Mouse (Mus musculus) intestine, embryonic 15.5 days (tissue): ENCODE measurements around the gene Gm20388. TPM values are rescaled to one million over a fixed set of nuclear protein-coding genes. Genes with fewer than 3 reads are reported as not detected.
A peak's percentile ranks its signal among the peaks of the same experiment; 100 is the strongest.

Experiments used
- ATAC-seq: fragments of 200-750 bp; cut with Nextera tagmentation; 2 replicates; pipeline ENCODE4 v1.8.0; 2017; ENCODE audit warnings: moderate TSS enrichment, moderate library complexity
- H3K27ac ChIP-seq: fragments of 300-500 bp; sonication (generic); 2 replicates; pipeline ENCODE4 v1.5.1; 2015; ENCODE audit warnings: mild to moderate bottlenecking, inconsistent platforms
- H3K27me3 ChIP-seq: fragments of 300-500 bp; sonication (generic); replicated peaks from 2 replicates; pipeline ENCODE4 v1.6.1; 2015; ENCODE audit warnings: inconsistent platforms
- H3K36me3 ChIP-seq: fragments of 300-500 bp; sonication (generic); 2 replicates; pipeline ENCODE4 v1.6.1; 2015; ENCODE audit warnings: inconsistent platforms
- H3K4me1 ChIP-seq: fragments of 300-500 bp; sonication (generic); replicated peaks from 2 replicates; pipeline ENCODE4 v1.6.1; 2015; ENCODE audit warnings: inconsistent platforms
- H3K4me2 ChIP-seq: fragments of 300-500 bp; sonication (generic); replicated peaks from 2 replicates; pipeline ENCODE4 v1.6.1; 2015; ENCODE audit warnings: mild to moderate bottlenecking, inconsistent platforms
- H3K4me3 ChIP-seq: fragments of 300-500 bp; sonication (generic); replicated peaks from 2 replicates; pipeline ENCODE4 v1.5.1; 2015; ENCODE audit warnings: inconsistent platforms
- H3K9ac ChIP-seq: fragments of 300-500 bp; sonication (generic); 2 replicates; pipeline ENCODE4 v1.6.1; 2015; ENCODE audit warnings: inconsistent platforms
- H3K9me3 ChIP-seq: fragments of 300-500 bp; sonication (generic); 2 replicates; pipeline ENCODE4 v1.6.1; 2016; ENCODE audit warnings: inconsistent platforms
- WGBS: fragments of 180-500 bp; shearing (Covaris S2); methylation state at CpG from one replicate; pipeline ENCODE4 v1.1.7; 2015; 5-methylcytosine and 5-hydroxymethylcytosine counted together
- polyA plus RNA-seq: library from polyadenylated mRNA; unstranded; fragments of >200 nt; fragmentation: Nextera tagmentation; extraction: Ambion mirVana; gene quantifications from 2 replicates; pipeline ENCODE4 v1.2.1, GENCODE M21; 2015

The Gm20388 gene
- polyA plus RNA-seq, 1 experiment from 2014 or later = not detected

DNA sequence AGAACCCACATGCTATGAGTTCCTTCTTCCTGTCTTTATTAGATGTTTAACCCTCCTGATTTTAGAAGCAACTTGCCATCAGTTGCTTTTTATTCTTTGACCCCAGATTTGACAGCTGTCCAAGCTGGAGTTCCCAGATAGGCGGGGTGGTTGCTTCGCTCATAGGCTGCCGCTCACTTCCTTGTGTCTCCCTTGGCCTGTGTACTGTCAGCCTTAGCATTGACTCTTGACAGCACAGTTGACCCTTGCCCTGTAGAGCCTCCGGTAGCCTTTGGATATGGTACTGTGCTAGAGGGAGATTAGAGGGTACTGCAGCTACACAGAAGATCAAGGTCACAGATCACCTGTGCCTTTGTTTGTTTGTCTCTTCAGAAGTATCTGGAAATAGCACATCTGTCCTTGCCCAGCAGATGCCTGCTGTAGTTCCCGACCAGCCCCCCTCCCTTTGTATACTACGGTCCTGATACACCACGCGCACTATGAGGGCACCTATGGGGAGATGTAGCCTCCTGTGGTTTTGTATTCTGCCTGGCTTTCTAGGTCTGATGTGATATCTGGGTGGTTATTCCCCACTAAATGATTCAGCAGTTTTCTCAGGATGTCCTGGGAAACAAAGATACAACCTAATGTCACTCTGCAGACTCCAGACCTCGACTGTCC is 2494.6 kb downstream of the Gm20388 start:
- no peaks in the 10 kb centered on the region for H3K27me3 ChIP-seq
- WGBS = 75% methylated on average over 9 of the region's 9 CpGs
- peaks cover 83% of the 10 kb centered on the region for H3K36me3 ChIP-seq
- H3K4me1 ChIP-seq = no peaks in the 10 kb centered on the region
- peak; percentile 72 for ATAC-seq
- H3K27ac ChIP-seq = no peak overlapping the region
- H3K4me2 ChIP-seq = no peak overlapping the region
- no peak overlapping the region for H3K9ac ChIP-seq
- no peaks in the 10 kb centered on the region for H3K9me3 ChIP-seq
- no peak overlapping the region for H3K4me3 ChIP-seq

GRCm38 (mm10) chr8:122407678-122408077 is 2497.0 kb downstream of the Gm20388 start:
- Histone ChIP-seq H3K9me3 (no peaks in the 10 kb centered on the region), H3K9ac (no peak overlapping the region), H3K4me3 (no peak overlapping the region), H3K36me3 (peaks cover 84% of the 10 kb centered on the region), H3K4me2 (no peak overlapping the region), H3K27ac (no peak overlapping the region), H3K4me1 (no peaks in the 10 kb centered on the region), H3K27me3 (no peaks in the 10 kb centered on the region)
- ATAC-seq = no peak
- 94% methylated on average over 7 of the region's 7 CpGs for WGBS

- no peaks in the 10 kb centered on the region for H3K27me3 ChIP-seq
- no peak overlapping the region for H3K9ac ChIP-seq
- H3K27ac ChIP-seq = no peak overlapping the region
- H3K36me3 ChIP-seq = peaks cover 70% of the 10 kb centered on the region
- H3K4me2 ChIP-seq = no peak overlapping the region
- WGBS = 79% methylated on average over 9 of the region's 9 CpGs
- no peak for ATAC-seq
- no peaks in the 10 kb centered on the region for H3K9me3 ChIP-seq
- no peak overlapping the region for H3K4me3 ChIP-seq
- H3K4me1 ChIP-seq = no peaks in the 10 kb centered on the region
Observed at GRCm38 (mm10) chr8:122414311-122414710, 2503.7 kb downstream of the Gm20388 start.

DNA sequence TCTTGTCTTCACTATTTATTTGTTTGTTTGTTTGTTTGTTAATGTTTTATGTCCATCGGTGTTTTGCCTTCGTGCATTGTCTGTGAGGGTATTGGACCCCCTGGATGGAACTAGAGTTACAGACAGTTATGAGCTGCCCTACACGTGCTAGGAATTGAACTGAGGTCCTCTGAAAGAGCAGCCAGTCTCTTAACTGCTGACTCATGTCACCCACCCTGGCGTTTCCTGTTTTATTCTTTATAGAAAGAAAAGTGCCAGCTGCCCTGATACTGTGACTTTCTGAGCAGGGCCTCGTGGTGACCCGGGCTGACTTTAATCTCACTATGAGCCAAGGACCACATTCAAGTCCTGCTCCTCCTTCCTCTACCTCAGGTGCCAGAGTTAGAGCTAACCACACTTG is 2504.9 kb downstream of the Gm20388 start:
- Histone ChIP-seq H3K27me3 (no peaks in the 10 kb centered on the region), H3K9ac (no peak overlapping the region), H3K4me2 (no peak overlapping the region), H3K9me3 (no peaks in the 10 kb centered on the region), H3K4me3 (no peak overlapping the region), H3K36me3 (peaks cover 61% of the 10 kb centered on the region), H3K27ac (no peak overlapping the region), H3K4me1 (no peaks in the 10 kb centered on the region)
- no peak for ATAC-seq
- 86% methylated on average over 6 of the region's 6 CpGs for WGBS

DNA sequence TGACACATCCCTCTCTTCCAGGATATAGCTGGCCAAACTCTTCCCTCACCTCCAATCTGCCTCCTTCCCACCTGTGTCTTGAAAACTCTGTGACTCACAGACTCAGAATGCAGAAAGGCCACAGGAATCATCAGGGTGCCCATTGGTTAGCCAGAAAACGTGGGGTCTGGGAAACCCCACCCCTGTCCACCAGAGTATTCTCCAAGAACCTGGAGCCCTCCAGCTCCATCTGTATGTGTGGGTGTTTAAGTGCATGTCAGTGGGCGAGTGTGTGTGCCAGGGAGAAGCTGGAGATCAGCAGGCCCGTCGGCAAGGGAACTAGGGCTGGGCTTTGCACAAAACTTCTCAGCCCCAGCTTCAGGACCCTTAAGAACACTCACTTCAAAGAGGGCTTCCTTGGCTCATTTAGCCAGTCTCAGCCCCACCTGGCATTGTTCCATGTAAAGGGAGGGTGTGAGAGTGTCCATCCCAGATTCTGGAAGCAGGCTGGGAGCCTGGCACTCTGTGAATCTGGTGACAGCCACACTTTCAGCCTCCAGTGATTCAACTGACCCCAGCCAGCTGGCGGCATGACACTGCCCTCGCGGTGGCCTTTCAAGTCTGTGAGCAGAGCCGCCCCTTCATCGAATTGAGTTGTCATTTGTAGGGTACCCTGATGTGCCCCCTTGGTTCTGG is 2509.4 kb downstream of the Gm20388 start:
- Histone ChIP-seq H3K4me3 (no peak overlapping the region), H3K36me3 (peaks cover 22% of the 10 kb centered on the region), H3K4me2 (no peak overlapping the region), H3K4me1 (peaks cover 9% of the 10 kb centered on the region), H3K9me3 (no peaks in the 10 kb centered on the region), H3K9ac (no peak overlapping the region), H3K27ac (no peak overlapping the region), H3K27me3 (no peaks in the 10 kb centered on the region)
- 69% methylated on average over 9 of the region's 9 CpGs for WGBS
- no peak for ATAC-seq

DNA sequence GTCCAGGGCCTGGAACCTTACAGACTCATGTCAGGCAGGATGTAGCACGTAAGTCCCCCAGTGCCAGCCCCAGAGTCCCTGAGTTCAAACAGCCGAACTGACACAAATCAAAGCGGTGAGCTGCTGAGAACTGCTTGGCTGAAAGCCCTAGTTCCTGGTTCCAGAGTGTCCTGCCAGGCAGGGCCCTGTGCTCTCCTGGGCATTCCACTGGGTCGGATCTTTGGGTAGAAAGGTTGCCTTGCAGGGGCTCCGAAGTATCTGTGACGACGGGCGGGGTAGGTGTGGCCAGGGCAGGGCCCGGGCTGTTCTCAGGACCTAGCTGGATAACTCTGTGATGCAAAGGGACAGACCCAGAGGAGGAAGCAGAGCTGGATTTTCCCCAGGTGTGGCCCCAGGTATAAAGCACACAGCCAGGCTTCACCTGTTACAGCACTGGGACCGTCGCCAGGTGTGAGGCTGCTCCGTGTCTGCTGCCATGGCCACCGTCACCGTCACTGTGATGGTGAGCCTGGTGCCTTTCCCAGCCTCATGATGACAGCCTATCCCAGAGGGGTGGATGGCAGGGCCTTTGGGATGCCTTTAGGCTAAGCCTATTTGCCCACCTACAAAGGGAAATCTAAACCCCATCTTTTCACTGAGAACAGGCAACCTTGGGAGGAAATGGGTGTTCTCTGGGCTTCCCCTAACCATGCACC is 2510.9 kb downstream of the Gm20388 start, which contains the start of gene Il17c:
TSS of gene Il17c (plus strand) at position 645 of the 695 bp plus-strand sequence.
- H3K4me3 ChIP-seq = no peak within 1 kb of the TSS
- H3K27ac ChIP-seq = peak within 1 kb of the TSS; percentile 32; the same call in 1 of the 2 replicates
- 0 out of 2 replicates have a peak within 1 kb of the TSS, but pooled peaks have one; percentile 19 for H3K4me2 ChIP-seq
- peak; percentile 89 for ATAC-seq
- H3K4me1 ChIP-seq = peaks cover 9% of the 10 kb centered on the region
- H3K36me3 ChIP-seq = peaks cover 10% of the 10 kb centered on the region; the same call in 1 of the 2 replicates
- WGBS = 64% methylated on average over 14 of the region's 14 CpGs
- no peaks in the 10 kb centered on the region for H3K27me3 ChIP-seq
- H3K9me3 ChIP-seq = no peaks in the 10 kb centered on the region
- H3K9ac ChIP-seq = no peak within 1 kb of the TSS

DNA sequence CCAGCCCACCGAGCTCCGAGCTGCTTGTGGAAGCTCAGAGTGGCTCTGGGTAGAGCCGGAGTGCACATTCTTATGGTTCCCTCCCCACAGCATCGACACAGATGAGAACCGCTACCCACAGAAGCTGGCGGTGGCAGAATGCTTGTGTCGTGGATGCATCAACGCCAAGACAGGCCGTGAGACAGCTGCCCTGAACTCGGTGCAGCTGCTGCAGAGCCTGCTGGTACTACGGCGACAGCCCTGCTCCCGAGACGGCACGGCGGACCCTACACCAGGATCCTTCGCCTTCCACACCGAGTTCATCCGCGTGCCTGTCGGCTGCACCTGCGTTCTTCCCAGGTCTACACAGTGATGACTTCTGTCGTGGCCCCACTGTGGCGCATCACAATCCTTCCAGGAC is 2512.6 kb downstream of the Gm20388 start:
- WGBS = 84% methylated on average over 24 of the region's 24 CpGs
- H3K36me3 ChIP-seq = peaks cover 11% of the 10 kb centered on the region; the same call in 1 of the 2 replicates
- H3K9me3 ChIP-seq = no peaks in the 10 kb centered on the region
- H3K4me1 ChIP-seq = peaks cover 9% of the 10 kb centered on the region
- H3K9ac ChIP-seq = no peak overlapping the region
- H3K27me3 ChIP-seq = no peaks in the 10 kb centered on the region
- H3K27ac ChIP-seq = no peak overlapping the region
- H3K4me3 ChIP-seq = no peak overlapping the region
- H3K4me2 ChIP-seq = no peak overlapping the region
- no peak for ATAC-seq

DNA sequence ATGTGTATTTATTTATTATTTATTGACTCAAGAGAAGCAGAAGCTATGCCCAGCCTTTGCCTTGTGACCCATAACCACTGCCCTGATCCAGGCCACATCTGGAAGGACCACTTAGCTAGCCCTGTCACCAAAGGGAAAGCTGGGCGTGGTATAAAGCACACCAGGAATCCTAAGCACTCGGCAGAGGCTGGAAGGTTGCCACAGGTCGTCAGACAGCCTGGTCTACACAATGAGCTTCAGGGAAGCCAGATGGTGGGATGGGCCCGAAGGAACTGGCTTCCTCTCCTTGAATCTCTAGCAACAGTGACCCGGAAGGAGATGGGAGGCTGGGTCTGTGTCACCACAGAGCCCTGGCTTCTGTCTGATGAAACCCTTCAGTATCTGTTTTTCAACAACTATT is 2513.0 kb downstream of the Gm20388 start:
- WGBS = 42% methylated on average over 5 of the region's 5 CpGs
- no peak overlapping the region for H3K9ac ChIP-seq
- no peak overlapping the region for H3K4me2 ChIP-seq
- peaks cover 9% of the 10 kb centered on the region for H3K4me1 ChIP-seq
- no peaks in the 10 kb centered on the region for H3K27me3 ChIP-seq
- peaks cover 9% of the 10 kb centered on the region; the same call in 1 of the 2 replicates for H3K36me3 ChIP-seq
- ATAC-seq = no peak
- no peak overlapping the region for H3K4me3 ChIP-seq
- no peak overlapping the region for H3K27ac ChIP-seq
- H3K9me3 ChIP-seq = no peaks in the 10 kb centered on the region

GRCm38 (mm10) chr8:122426145-122426544 is 2515.5 kb downstream of the Gm20388 start:
- Histone ChIP-seq H3K4me2 (no peak overlapping the region), H3K4me3 (no peak overlapping the region), H3K4me1 (peaks cover 16% of the 10 kb centered on the region), H3K27me3 (no peaks in the 10 kb centered on the region), H3K36me3 (peaks cover 9% of the 10 kb centered on the region; the same call in 1 of the 2 replicates), H3K9ac (no peak overlapping the region), H3K9me3 (no peaks in the 10 kb centered on the region), H3K27ac (no peak overlapping the region)
- 71% methylated on average over 9 of the region's 9 CpGs for WGBS
- ATAC-seq = no peak

GRCm38 (mm10) chr8:122427607-122428006 is 2517.0 kb downstream of the Gm20388 start:
- peaks cover 9% of the 10 kb centered on the region; the same call in 1 of the 2 replicates for H3K36me3 ChIP-seq
- ATAC-seq = no peak
- H3K4me3 ChIP-seq = no peak overlapping the region
- no peak overlapping the region for H3K4me2 ChIP-seq
- no peaks in the 10 kb centered on the region for H3K9me3 ChIP-seq
- H3K27me3 ChIP-seq = no peaks in the 10 kb centered on the region
- WGBS = 90% methylated on average over 7 of the region's 7 CpGs
- peaks cover 13% of the 10 kb centered on the region for H3K4me1 ChIP-seq
- H3K9ac ChIP-seq = no peak overlapping the region
- H3K27ac ChIP-seq = no peak overlapping the region

DNA sequence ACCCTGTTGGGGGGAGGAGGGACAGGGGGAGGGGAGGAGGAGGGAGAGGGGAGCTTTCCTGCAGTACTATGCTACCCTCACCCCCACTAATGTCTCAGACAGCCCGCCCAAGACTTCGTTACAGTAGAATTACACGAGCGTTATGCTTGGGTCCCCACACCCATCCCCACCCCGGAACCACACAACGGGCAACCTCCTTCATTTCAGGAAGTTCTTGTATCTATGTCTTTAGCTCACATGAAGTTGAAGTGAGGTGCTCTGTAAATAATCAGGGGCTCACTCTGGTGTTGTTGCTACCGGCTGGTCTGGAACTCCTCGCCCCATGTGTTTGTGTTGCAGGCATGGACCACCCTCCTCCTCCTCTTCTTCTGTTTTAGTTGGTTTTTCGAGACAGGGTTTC is 2517.5 kb downstream of the Gm20388 start:
- 88% methylated on average over 9 of the region's 9 CpGs for WGBS
- ATAC-seq = no peak
- no peaks in the 10 kb centered on the region for H3K9me3 ChIP-seq
- no peak overlapping the region for H3K9ac ChIP-seq
- no peak overlapping the region for H3K4me2 ChIP-seq
- no peaks in the 10 kb centered on the region for H3K27me3 ChIP-seq
- no peak overlapping the region for H3K27ac ChIP-seq
- peaks cover 9% of the 10 kb centered on the region; the same call in 1 of the 2 replicates for H3K36me3 ChIP-seq
- no peak overlapping the region for H3K4me3 ChIP-seq
- H3K4me1 ChIP-seq = peaks cover 19% of the 10 kb centered on the region

- Histone ChIP-seq H3K4me2 (no peak overlapping the region), H3K36me3 (peaks cover 13% of the 10 kb centered on the region), H3K9ac (0 out of 2 replicates have a peak overlapping the region, but pooled peaks have one; percentile 1), H3K9me3 (no peaks in the 10 kb centered on the region), H3K4me3 (no peak overlapping the region), H3K27ac (no peak overlapping the region), H3K27me3 (no peaks in the 10 kb centered on the region), H3K4me1 (peaks cover 23% of the 10 kb centered on the region)
- ATAC-seq = no peak
- 83% methylated on average over 10 of the region's 10 CpGs for WGBS
Observed at GRCm38 (mm10) chr8:122430058-122430636, 2519.5 kb downstream of the Gm20388 start.
